Mouse (Mus musculus) stomach, postnatal 0 days (tissue): Measurements from ENCODE around the gene Wwox.

Source experiments
- CTCF ChIP-seq: IDR thresholded peaks from 2 replicates; pipeline ENCODE4 v1.5.1; 2016; ENCODE audit warnings: antibody characterized with exemption, low read depth, mild to moderate bottlenecking, moderate library complexity
- EP300 ChIP-seq: optimal IDR thresholded peaks from 2 replicates; pipeline ENCODE3; 2016; ENCODE audit warnings: antibody characterized with exemption

- TF ChIP-seq EP300: no peak
- TF ChIP-seq CTCF: no peak
Measured at GRCm38 (mm10) chr8:114743185-114743915, 303.9 kb downstream of the Wwox start.
